Mouse (Mus musculus): ENCODE data around the gene Ing3.

GRCm38 (mm10) chr6:21988296-21988695 is 38.9 kb downstream of the Ing3 start:
- no peak for TF ChIP-seq CTCF (IDR thresholded peaks at IDR 0.05; ENCODE audit: low read depth, low read length)
- no peak for TF ChIP-seq GATA1 (IDR thresholded peaks at IDR 0.05; ENCODE audit: borderline replicate concordance, low read length)
- no peak for TF ChIP-seq TAL1 (conservative IDR thresholded peaks at IDR 0.05; ENCODE audit: low read depth, low read length)
- no peak for TF ChIP-seq GATA2 (IDR thresholded peaks at IDR 0.05; ENCODE audit: borderline replicate concordance, low read depth, low read length)

Measured in G1E (cell line).